Mouse (Mus musculus): Measurements from ENCODE around the gene Pbx1.

Gene Pbx1

DNA sequence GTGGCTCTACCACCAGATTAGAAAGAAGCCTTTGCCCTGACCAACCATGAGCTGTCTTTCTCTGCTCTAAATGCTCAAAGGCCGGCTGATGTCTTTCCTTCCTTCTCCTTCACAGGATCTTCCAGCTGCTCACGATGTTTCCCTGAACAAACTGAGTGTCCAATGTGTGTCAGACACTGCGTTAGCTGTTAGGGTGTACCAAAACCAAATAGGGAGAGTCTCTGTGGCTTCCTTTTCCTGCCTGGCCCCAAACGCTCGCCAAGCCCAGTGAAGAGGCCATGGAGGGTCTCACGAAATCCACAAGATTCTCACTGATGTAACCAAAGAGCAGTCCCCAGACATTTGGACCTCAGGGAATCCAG is 47.5 kb downstream of the Pbx1 start:
- DNase-seq (ENCODE audit: low read depth, low spot score): no peak

DNA sequence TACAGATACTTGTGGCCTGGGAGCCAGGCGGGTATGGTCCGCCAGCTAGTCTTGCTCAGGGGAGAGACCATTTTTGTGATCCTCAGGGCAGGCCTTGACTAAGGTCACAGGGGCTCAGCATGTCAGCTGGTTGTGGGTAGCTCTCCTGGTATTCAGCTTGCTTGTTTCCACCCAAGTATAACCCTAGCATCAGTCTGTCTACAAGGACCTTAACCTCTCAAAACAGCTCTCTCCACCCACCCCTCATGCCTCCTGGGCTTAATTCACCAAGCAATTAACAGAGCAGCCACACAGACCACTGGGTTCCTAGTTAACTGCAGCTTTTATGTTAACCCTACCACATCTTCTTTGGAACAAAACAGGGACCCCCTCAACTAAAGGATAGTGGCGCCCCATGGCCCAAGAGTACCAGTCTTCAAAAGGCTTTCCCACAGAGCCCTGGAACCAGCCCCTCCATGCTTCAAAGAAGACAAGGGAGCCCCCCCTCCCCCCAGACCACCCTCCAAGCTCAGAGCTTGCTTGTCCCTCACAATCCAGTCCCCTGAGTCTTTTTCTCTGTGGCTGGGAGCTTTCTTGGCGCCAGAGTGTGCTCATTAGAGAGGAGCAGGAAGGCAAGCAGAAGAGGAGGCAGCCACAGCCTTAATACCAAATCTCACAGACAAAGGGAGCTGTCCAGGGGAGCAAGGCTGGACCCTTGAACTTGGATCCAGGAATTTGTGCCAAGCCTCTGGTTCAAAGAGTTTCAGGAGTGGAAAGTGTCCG is 48.1 kb downstream of the Pbx1 start:
- DNase-seq (ENCODE audit: low read depth, low spot score): no peak

DNA sequence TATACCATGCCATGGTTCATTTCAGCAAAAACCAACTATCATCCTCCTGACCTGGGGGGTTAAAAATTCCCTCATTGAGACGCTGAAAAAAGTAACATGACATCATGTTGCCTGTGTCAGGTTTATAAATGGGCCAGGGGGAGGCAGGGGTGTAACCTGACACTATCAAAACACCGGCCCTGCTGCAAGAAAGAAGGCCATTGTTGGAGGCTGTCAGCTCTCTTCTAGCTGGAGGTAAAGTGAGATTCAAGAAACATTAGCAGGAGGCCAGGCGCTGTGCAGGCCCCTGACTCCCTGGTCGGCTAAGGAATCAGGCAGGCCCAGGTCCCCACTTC is 49.3 kb downstream of the Pbx1 start:
- no peak for DNase-seq (ENCODE audit: low read depth, low spot score)

DNA sequence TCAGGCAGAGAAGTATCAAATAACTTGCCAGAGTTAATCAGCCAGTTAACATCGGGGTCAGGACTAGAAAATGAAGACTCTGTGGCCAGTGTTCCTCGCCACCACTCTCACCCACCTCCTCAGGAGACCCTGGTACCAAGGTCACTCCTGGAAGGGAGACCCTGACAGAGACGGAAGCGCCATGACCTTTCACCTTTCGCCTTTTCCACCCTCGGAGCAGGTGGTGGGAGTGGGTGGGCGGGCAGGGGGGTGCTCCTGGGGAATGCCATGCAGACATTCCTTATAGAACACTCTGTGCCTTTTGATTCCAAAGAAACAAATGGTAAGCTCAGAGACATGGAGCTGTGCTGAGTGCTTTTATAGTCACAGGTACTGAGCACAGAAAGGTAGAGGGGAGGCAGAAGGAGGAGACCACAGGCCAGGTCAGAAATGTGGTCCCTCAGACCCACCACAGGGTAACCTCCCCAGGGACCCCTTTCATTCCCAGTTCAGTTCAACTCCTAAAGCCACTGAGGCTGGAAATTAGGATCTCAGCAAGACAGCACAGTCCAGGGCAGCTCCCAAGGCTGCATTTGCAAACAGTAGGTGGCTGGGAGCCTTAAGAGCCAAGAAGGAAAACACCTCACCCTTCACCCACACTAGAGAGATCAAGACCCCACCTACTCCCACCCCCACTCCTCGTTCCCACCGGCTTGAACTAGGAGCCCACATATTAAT is 49.8 kb downstream of the Pbx1 start:
- DNase-seq (ENCODE audit: low read depth, low spot score): no peak

DNA sequence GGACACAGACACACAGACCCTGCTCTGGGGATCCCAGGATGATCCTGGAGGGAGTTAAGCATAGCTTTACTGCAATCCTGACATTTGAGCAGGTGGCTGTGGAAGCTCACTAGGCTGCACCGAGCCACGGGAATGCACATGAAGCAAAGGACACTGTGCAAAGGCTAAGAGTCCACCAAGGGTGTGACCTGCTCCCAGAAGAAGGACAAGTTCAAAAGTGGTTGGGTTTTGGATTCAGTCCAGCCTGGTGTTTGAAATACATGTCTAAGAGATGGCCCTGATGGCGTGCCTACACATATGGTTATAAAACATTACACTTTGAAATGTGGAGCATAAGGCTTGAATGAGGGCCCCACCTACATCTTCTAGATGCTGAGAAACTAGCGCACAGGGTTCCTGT is 50.6 kb downstream of the Pbx1 start:
- no peak for DNase-seq (ENCODE audit: low read depth, low spot score)

DNA sequence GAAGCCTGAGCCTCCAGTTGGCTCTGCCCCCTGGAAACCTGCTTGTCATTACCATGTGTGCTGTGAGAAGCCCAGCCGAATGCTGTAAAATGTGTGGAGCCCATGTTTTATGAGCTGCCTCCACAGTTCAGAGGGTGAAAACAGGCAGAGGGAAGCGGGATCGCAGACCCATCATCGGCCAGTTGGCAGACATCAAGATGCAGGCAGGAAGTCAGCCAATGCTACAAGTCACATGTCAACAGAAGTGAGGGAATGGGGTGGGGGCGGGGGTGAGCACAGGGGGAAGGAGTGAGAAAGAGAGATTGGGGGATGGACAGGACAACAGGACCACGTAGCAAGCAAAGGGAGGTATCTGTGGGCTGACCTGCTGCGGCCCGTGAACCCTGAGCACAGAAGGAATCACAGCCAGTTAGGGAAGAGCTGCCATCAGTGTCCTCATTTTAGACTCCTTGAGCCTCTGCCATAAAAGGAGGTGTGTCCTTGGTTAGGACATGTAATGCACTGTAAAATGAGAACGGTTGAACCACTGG is 51.8 kb downstream of the Pbx1 start:
- no peak for DNase-seq (ENCODE audit: low read depth, low spot score)

DNA sequence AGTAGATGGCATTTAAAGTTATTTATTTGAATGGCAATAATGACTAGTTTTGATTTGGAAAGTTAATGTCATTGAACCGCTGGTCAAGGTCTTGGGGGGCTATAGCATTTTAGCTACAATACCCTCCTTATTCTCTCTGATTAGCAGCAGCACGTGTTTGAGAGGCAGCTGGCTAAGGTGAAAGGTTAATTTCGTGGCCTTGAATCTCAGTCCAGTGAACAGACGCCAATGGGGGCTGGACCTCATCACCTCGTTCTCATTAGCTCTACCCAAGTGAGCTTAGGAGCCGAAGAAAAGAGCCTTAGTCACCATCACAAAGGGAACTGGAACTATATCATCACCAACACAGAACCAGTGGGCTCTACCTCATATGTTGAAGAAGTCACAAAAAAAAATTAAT is 54.4 kb downstream of the Pbx1 start:
- no peak for DNase-seq (ENCODE audit: low read depth, low spot score)

DNA sequence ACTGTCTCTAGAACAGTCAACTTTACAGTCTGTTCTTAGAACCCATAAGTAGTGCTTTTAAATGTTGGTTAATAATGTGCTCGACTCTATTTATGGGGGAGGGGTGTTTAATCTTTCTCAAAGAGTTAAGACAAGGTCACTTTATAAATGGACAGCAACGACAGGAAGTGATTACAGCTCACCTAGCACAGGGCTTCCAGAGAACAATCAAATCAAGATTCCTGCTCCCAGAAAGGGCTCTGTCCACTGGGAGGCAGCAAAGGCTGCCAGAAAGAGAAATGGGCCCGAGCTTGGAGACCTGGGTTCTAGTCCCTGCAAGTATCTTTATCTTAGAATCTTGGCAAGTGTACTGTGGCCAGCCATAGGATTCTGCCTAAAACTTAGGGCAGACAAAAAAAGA is 55.7 kb downstream of the Pbx1 start:
- DNase-seq (ENCODE audit: low read depth, low spot score): no peak

DNA sequence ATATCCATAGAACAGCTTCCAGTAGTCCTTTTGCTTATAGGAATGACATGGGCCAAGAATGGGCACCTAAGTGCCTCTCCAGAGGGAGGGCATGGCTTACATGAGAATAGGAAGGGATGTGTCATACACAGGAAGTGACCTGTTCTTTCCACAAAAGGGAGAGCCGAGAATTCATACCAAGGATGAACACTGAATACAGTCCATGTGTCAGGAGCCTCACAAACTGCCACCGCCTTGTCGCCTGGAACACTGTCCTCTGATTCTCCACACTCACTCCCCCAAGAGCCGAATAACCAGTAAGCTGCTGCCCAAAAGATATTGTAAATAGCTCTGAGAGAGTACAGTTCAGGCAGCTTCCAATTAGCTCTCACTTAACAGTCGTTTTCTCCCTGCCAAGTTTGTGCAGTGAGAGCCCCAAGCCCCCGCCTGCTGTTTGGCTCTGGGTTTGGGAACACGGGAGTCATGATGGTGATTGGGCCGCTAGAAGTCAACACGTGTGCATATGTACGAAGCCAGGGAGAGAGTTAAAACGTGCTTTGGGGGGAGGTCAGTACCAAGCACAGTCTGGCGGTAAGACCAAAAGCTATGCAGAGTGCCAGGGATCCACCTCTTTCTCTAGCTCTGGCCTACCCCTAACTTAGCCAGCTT is 57.0 kb downstream of the Pbx1 start:
- no peak for DNase-seq (ENCODE audit: low read depth, low spot score)

DNA sequence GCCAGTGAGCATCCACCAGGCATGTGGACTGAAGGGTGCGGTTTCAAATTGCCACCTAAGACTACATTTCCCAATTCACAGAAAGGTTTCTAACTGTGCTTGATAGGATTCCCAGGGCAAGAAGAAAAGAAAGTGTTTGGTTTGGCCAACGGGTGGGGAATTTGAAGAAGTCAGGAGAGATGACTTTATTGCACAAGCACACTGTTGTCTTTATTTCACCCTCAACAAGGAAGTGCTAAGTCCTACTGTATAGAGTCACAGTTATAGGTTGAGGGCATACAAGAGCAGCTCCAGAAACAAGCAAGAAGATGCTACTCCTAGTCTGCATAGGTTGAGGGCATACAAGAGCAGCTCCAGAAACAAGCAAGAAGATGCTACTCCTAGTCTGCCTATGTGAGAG is 60.0 kb downstream of the Pbx1 start:
- DNase-seq (ENCODE audit: low read depth, low spot score): no peak

DNA sequence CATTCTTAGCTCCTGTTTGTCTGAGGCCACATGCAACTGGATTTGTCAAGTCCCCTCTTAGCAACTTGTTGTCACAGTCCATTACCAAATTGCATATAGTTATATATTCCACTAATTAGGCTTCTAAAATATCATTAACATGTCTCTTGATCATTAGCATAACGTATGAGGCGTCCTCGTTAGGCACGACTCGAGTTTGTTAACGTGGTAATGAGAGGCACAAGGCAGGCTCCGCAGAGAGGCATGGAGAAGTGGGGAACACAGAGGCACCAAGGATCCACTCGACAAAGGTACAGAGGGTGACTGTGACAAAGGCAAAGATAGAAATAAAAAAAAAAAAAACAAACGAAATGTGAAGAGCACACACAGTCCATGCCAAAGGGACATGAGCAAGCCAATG is 61.1 kb downstream of the Pbx1 start:
- no peak for DNase-seq (ENCODE audit: low read depth, low spot score)

DNA sequence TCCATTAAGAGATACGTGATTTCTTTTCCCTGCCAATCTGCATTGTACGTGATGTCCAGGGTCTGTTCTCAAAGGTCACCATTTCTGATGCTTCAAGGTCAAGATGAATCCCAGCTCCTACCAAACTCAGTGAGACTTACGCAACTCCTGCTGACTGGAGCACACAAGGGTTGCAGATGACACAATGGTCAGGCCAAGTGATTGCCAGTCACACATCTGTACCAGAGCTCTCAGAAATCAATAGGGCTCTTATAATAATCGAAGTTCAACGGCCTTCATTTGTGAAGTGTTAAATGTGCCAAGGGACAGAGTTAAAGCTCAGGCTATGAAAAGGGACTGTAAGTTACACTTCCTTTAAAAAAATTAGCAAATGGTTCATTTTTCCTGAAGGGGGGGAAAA is 65.8 kb downstream of the Pbx1 start:
- DNase-seq (ENCODE audit: low read depth, low spot score): no peak

DNA sequence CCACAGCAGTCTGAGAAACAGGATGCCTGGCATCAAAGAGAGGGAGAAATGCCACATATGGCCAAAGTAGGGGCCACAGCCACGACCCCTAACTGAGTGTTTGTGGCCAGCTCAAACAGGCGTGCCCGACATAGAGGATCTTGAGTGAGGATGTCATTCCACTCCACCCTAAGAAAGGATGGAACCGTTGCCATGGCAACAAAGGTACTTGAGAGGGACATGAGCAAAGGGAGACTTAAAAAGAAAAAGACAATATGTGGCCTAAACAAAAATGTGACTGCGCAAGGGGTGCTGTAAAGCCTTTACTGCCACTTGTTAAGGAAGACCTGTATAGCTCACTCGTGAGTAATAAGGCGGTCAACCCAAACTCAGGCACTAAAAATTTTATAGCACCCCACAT is 67.7 kb downstream of the Pbx1 start:
- no peak for DNase-seq (ENCODE audit: low read depth, low spot score)

DNA sequence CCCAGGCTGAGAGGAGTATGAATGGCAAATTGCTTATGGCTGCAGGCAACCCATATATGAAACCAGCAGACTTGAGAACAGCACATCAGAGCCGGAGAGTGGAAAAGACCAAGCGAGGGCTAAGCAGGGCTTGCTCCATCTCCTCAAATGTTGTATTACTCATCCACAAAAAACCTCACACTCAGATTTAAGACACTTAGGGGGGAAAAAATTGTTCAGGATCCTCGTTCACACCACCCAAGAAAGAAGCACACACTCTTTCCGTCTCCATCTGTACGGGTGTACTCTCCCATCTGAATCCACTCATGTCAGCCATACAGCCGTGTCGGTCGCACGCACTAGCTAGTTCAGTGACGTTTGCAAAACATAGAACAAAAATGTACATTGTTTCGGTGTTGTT is 69.0 kb downstream of the Pbx1 start:
- DNase-seq (ENCODE audit: low read depth, low spot score): no peak

DNA sequence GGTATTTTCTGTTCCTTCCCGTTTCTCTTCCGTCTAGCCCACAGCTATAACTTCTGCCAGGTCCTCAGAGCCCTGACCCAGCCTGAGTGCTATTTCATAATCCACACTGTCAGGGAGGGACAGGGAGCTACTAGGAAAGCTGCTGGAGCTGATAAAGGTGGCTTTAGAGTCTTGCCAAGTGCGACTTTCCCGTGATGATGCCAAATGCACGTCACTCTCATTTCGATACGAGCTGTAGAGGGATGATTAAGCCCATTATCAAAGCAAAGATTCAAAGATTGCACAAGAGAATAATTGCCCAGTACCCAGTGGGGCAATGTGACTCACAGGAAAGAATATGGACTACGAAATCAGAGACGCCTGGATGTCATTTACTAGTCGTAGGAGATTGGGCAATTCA is 69.6 kb downstream of the Pbx1 start:
- DNase-seq (ENCODE audit: low read depth, low spot score): no peak

DNA sequence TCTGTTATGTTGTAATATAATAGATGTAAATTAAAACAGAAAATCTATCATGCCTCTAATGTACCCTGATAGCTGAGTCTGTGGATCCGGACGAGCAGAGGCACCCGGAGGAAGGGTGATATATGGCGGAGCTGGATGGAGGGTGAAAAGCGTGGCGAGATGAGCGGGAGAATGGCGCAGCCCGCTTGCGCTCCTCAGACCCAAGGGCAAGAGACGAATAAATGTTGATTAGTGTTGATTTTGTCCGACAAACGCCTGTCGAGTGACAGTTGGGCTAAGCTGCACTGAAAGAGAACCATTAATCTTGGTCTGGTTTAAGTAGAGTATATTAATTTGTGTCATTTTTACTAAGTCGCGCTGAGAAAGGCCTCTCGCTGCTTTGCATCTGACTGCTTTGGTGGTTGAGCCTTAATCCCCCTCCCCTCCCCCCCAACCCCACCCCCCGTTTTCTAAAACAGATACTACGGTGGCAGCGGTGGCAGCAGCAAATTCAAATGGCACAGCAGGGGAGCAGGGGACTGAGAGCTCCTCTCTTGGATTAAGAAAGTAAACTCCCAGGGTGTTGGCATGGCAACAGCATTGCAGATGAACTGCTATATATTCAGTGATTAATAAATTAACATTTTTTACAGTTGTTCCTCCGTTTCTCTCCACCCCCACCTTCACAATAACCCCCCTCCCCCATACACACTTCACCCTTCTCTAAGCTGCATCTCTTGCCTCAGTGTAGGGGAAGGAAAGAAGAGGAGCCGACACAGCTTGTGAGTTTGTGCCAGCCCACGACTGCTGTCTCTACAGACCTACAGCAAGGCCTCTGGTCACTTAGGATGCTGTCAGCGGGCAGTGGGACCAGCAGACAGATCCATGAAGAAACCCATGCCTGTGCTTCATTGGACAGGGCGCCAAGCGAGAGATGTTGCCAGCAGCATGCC is 74.1 kb downstream of the Pbx1 start:
- DNase-seq (ENCODE audit: low read depth, low spot score): no peak

DNA sequence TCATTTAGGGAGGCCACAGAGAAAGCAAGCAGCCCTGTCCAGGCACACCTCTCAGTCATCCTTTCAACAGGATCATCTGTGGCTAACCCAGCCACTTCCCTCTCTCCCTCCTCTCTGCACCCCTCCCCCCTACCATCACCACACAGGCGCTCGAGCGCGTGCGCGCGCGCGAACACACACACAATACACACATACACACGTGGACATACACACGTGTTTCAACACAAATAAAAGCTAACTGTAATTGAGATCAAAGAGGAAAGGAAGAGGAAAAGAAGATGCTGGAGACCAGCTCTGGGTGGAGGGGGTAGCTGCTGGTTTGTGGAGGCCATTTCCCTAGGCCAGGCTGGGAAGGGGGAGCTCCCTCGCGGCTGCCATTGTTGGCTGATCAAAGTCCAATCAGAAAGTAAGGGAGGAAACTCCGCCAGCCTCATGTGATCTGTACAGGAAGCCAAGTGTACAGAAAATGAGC is 75.1 kb downstream of the Pbx1 start:
- DNase-seq (ENCODE audit: low read depth, low spot score): no peak

DNA sequence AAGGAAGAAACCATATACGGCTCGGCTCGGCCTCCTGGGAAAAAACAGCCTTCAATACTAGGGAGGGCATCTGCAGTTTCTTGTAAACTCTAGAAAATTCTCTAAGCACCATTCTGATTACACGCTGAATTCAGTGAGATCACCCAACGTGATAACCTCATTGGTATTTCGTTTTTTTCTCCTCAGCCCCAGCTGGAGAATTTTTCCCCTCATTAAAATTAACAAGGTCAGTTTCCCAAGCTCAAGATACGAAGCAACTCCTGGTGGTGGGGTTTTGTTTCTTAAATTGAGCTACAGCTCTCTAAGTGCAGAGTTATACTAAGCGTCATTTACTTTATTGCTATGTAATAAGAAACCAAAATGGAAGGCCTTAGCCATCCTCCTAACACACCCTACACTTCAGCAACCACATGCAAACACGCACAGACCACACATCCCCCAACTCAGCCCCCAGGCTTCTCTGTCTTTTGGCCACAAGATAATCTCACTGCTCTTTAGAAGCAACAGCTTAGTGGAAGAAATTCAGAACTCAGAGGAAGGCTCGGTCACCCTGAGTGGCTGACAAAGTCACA is 76.0 kb downstream of the Pbx1 start:
- DNase-seq (ENCODE audit: low read depth, low spot score): no peak

DNA sequence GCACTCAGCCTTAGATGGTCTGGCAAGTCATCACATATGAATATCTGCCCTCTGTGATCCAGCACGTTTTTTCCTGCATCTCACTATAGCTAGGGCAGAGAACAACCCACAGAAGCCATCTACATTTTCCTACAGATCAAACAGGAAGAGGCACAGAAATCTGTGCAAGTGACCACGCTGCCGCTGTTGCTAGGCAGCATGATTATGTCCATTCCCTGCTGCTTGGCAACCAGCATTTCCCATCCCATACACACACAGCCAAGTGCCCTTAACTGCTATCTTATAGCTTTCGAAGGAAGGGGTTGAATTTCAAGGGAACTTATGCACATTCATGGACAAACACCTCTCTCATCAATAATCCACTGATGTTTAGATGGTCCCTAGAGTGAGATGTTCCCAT is 77.1 kb downstream of the Pbx1 start:
- DNase-seq (ENCODE audit: low read depth, low spot score): no peak

DNA sequence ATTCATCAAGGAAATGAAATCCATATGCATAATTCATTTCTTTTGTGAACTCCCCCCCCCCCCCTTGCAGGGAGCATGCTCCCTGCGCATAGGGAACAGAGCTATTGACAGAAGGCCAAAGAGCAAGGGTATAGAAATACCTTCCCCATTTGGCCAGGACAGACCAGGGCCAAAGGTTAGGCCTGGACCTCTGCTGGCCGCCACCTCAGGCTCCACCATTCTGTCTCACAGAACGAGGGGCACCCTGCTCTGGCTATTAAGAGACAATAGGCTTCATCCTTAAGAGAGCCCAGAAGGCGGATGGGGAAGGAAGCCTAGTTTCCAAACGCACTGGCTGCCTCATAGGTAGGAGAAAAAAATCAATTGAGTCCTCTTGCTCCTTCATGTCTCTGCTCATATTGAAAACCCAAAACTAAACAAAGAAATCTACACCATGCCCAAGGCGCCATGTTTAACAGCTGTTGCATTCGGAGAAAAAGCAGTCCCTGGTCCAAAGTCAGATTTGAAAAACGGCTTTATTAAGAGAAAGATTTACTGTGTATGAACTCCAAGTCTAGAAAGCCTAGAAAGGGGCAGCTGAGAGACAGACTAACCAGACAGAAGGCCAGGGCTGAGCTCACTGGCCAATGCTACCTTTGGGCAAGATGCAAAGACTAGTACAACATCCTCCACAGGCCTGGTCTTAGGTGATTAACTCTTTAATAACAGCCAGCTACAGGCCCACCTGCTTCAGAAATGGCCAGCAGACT is 83.9 kb downstream of the Pbx1 start:
- no peak for DNase-seq (ENCODE audit: low read depth, low spot score)

DNA sequence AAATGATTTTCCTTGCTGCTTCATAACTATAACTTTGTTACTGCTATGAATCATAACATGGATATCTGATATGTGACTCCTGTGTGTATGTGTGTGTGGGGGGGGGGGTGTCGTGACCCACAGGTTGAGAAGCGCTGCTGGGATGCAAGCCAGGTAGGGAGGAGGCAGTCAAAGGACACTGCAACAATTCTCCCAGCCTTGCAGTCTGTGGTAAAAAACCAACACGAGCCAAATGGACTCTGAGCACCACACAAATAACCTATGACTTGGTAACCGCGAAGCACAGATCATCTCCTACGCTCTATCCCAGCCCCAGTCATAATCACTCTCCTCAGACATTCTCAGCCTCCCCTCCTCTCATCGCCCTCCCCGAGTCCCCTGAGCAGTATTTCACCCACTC is 87.2 kb downstream of the Pbx1 start:
- DNase-seq (ENCODE audit: low read depth, low spot score): no peak
